Mouse (Mus musculus) small intestine, adult 2 months (tissue): ENCODE data around the gene Lsamp.

ENCODE experiments used
- CTCF ChIP-seq: fragments of 200-500 bp; IDR thresholded peaks from 2 replicates; pipeline ENCODE4 v1.5.1; 2012; ENCODE audit warnings: low read depth, mild to moderate bottlenecking, control low read depth, inconsistent platforms, low read length, moderate library complexity, mixed read lengths; ENCODE audit not compliant: insufficient replicate concordance, insufficient read length; ENCODE audit errors: extremely low read depth
- POLR2A ChIP-seq: fragments of 200-500 bp; IDR thresholded peaks from 2 replicates; pipeline ENCODE4 v1.6.1; 2012; ENCODE audit warnings: low read depth, mild to moderate bottlenecking, control low read depth, inconsistent platforms, low read length, moderate library complexity

DNA sequence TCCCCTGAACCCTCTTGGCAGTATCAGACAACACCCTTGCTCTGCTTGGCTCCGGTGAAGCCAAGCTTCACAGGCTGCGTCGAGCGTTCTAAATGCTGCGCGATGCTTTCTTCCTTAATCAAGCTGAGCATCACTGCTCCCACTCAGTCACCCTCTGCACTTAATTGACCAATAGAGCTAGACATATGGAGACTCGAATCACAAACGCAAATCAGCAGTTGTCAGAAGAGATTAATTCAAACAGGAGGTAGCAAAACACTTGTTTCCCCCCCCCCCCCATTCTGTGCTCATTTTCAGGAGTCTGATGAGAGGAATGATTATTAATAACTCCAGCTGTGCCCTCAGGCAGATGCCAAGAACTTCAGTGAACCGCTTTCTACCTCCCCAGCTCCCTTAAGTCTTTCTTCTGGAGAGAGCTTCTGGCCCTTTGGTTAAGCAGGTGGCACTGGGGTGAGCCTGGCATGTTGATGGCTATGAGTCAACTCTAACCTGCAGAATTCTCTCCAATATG is 583.3 kb downstream of the Lsamp start:
- TF ChIP-seq POLR2A (no peak), CTCF (no peak)
